Mouse (Mus musculus) neural tube, embryonic 14.5 days (tissue): ENCODE results near the gene Slc48a1. TPM values are rescaled to one million over a fixed set of nuclear protein-coding genes. Genes with fewer than 3 reads are reported as not detected.

Source experiments
- ATAC-seq: fragments of 200-750 bp; cut with Nextera tagmentation; 2 replicates; pipeline ENCODE4 v1.8.0; 2017; ENCODE audit warnings: low read depth, mild to moderate bottlenecking, moderate TSS enrichment, moderate library complexity
- H3K27ac ChIP-seq: fragments of 300-500 bp; sonication (generic); 2 replicates; pipeline ENCODE4 v1.5.1; 2014; ENCODE audit warnings: low read depth, mild to moderate bottlenecking, control low read depth, low read length, moderate library complexity, mixed read lengths
- H3K27me3 ChIP-seq: fragments of 300-500 bp; sonication (generic); 2 replicates; pipeline ENCODE4 v1.6.1; 2014; ENCODE audit warnings: low read length; ENCODE audit not compliant: control insufficient read depth, insufficient read depth
- H3K36me3 ChIP-seq: fragments of 300-500 bp; sonication (generic); 2 replicates; pipeline ENCODE4 v1.6.1; 2014; ENCODE audit warnings: low read length, mixed read lengths; ENCODE audit not compliant: control insufficient read depth, insufficient read depth
- H3K4me1 ChIP-seq: fragments of 300-500 bp; sonication (generic); 2 replicates; pipeline ENCODE4 v1.6.1; 2014; ENCODE audit warnings: low read length; ENCODE audit not compliant: control insufficient read depth, insufficient read depth
- H3K4me2 ChIP-seq: fragments of 300-500 bp; sonication (generic); 2 replicates; pipeline ENCODE4 v1.6.1; 2014; ENCODE audit warnings: mild to moderate bottlenecking, low read depth, low read length, control low read depth
- H3K4me3 ChIP-seq: fragments of 300-500 bp; sonication (generic); 2 replicates; pipeline ENCODE4 v1.5.1; 2014; ENCODE audit warnings: low read depth, low read length, control low read depth, mixed read lengths
- H3K9ac ChIP-seq: fragments of 300-500 bp; sonication (generic); replicated peaks from 2 replicates; pipeline ENCODE4 v1.6.1; 2014; ENCODE audit warnings: low read depth, mild to moderate bottlenecking, control low read depth, low read length, mixed read lengths
- H3K9me3 ChIP-seq: fragments of 300-500 bp; sonication (generic); 2 replicates; pipeline ENCODE4 v1.6.1; 2016; ENCODE audit warnings: low read length; ENCODE audit not compliant: control insufficient read depth
- WGBS: fragments of 180-500 bp; shearing (Covaris S2); extraction: QIAGEN DNeasy Blood & Tissue Kit; methylation state at CpG from one replicate; pipeline ENCODE4 v1.1.7; 2014; 5-methylcytosine and 5-hydroxymethylcytosine counted together
- polyA plus RNA-seq: library from polyadenylated mRNA; unstranded; fragments of >200 nt; fragmentation: Nextera tagmentation; extraction: Ambion mirVana; gene quantifications from 2 replicates; pipeline ENCODE4 v1.2.1, GENCODE M21; 2014

Gene Slc48a1
- polyA plus RNA-seq, 1 experiment from 2014 or later = 104 TPM

DNA sequence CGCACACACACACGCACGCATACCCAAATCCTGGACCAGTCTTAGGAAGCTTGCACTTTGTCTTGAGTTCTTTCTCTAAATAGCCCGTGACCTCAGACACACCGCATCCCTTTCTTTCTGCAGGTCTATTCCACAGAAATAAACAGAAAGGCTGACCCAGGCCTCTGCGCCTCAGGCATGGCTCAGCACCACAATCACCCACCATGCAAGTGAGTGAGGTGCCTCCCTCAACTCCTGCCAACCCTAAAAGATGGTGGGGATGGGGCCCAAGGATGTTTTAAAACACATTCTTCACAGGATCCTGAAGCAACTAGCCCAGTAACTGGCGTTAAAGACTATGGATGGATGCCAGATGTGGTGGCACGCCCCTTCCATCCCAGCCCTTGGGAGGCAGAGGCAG lies 49.1 kb downstream of the Slc48a1 start:
- WGBS = 84% methylated on average over 8 of the region's 8 CpGs
- no peak for ATAC-seq
- H3K9ac ChIP-seq = no peak overlapping the region

DNA sequence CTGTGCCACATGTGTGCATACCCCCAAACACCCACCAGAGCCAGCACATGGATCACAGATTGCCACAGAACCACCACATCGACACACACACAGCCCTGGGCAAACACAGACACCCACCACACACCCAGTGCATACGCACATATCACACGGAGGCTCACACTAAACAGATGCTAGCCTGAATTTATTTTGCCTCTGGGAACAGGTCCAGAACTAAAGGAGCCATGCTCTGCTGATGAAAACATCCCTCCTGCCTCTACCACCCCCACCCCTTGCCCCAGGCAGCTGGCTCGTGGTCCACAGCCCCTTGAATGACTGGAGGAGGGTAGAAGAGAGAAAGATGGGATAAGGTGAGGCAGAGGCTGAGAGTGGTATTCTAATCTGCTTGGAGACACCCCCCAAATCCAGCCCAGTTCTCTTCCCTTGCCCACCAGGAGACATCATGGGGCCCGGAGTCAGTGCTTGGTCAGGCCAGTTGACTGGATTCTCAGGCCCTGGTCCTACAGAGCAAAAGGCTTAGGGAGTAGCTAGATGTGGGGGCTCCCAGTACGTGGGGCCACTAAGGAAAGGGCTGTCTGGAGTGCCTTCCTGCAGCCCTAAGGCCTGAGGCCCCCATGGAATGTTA lies 50.0 kb downstream of the Slc48a1 start:
- H3K36me3 ChIP-seq = no peaks in the 10 kb centered on the region
- peak overlapping the region; percentile 75 for H3K4me2 ChIP-seq
- H3K27ac ChIP-seq = peak overlapping the region; percentile 66
- ATAC-seq = no peak
- H3K27me3 ChIP-seq = no peaks in the 10 kb centered on the region
- H3K9ac ChIP-seq = peak overlapping the region; percentile 25; the same call in 1 of the 2 replicates
- peaks cover 58% of the 10 kb centered on the region for H3K4me1 ChIP-seq
- WGBS = 31% methylated on average over 6 of the region's 6 CpGs
- H3K9me3 ChIP-seq = no peaks in the 10 kb centered on the region
- no peak overlapping the region; the same call in 1 of the 2 replicates for H3K4me3 ChIP-seq

More for the DNA sequence above, 49.1 kb downstream of the Slc48a1 start:
- Histone ChIP-seq H3K4me1 (peaks cover 66% of the 10 kb centered on the region), H3K4me2 (no peak overlapping the region), H3K27me3 (no peaks in the 10 kb centered on the region), H3K36me3 (no peaks in the 10 kb centered on the region), H3K27ac (no peak overlapping the region), H3K4me3 (no peak overlapping the region), H3K9me3 (no peaks in the 10 kb centered on the region)

DNA sequence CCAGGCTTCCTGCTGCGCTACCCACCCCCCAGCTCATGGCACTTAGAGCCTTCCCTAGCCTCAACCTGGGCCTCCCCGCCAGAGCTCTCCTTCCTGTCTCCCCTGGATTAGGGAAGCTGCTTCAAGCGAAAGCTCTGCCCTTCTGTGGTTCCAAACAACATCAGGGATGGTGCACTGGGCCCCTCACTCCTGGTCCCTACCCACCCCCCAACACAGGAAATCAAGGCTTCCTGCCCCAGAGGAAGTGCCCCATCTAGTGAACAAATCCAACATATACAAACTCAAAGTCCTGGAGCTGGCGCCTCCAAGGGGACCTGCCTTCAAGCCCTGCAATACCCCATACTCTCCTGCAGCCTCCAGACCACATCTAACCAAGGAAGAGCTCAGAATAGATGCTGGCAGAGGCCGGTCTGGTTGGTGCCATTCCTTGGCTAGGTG lies 50.6 kb downstream of the Slc48a1 start:
- Histone ChIP-seq H3K4me3 (no peak overlapping the region; the same call in 1 of the 2 replicates), H3K27ac (peak overlapping the region; percentile 66), H3K4me1 (peaks cover 53% of the 10 kb centered on the region), H3K9me3 (no peaks in the 10 kb centered on the region), H3K9ac (no peak overlapping the region), H3K27me3 (no peaks in the 10 kb centered on the region), H3K4me2 (peak overlapping the region; percentile 75; the same call in 1 of the 2 replicates), H3K36me3 (no peaks in the 10 kb centered on the region)
- WGBS = 65% methylated on average over 5 of the region's 5 CpGs
- ATAC-seq = no peak

DNA sequence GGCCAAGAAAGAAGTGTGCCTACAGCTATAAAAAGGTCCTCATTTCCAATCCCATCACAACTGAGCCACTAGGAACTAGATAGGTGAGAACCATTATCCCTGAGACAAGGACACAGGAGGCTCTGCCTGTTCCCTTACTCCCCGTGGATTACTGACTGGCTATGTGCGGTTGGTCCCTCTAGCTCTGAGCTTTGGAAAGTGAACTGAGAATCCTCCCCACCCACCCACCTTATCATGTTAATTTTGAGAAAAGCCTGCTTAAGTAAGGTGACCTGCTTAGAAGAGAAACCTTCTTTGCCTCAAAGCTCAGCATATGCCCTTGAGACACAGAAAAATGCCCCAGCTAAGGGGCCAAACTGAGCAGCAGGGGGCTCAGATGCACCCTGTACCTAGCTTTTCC lies 51.1 kb downstream of the Slc48a1 start:
- peaks cover 48% of the 10 kb centered on the region for H3K4me1 ChIP-seq
- no peaks in the 10 kb centered on the region for H3K9me3 ChIP-seq
- 42% methylated on average over 2 of the region's 2 CpGs for WGBS
- H3K27me3 ChIP-seq = no peaks in the 10 kb centered on the region
- peak overlapping the region; percentile 75 for H3K4me2 ChIP-seq
- 0 out of 2 replicates have a peak overlapping the region, but pooled peaks have one; percentile 86 for H3K4me3 ChIP-seq
- ATAC-seq = no peak
- H3K27ac ChIP-seq = no peak overlapping the region
- H3K36me3 ChIP-seq = no peaks in the 10 kb centered on the region
- H3K9ac ChIP-seq = no peak overlapping the region

DNA sequence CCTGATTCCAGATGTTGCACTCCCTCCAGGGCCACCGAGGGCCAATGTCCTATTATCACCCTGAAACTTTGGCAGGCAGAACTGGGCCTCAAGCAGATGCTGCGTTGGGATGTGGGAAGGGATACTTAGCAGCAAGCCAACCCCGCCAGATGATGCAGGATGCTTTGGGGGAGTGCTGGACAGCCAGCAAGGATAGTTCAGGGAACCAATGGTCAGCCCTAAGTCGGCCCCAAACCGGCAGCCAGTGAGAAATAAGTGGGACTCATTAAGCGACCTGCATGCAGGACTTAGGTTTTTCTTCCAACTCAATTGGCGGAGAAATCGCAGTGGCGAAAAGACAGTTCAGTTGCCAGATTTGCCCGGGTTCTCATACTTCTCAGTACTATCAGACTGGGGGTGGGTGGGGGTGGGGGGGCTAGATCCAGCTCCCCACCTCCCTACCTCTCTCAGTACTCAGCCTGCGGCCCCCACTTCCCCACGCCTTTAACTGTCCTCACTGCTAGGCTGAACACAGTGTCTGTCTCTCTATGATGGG lies 52.0 kb downstream of the Slc48a1 start:
- ATAC-seq = no peak
- Histone ChIP-seq H3K9ac (peak overlapping the region; percentile 99), H3K4me2 (peak overlapping the region; percentile 75), H3K4me1 (peaks cover 41% of the 10 kb centered on the region), H3K27me3 (no peaks in the 10 kb centered on the region), H3K36me3 (no peaks in the 10 kb centered on the region), H3K27ac (peak overlapping the region; percentile 96), H3K4me3 (peak overlapping the region; percentile 86), H3K9me3 (no peaks in the 10 kb centered on the region)
- WGBS = 19% methylated on average over 12 of the region's 12 CpGs

DNA sequence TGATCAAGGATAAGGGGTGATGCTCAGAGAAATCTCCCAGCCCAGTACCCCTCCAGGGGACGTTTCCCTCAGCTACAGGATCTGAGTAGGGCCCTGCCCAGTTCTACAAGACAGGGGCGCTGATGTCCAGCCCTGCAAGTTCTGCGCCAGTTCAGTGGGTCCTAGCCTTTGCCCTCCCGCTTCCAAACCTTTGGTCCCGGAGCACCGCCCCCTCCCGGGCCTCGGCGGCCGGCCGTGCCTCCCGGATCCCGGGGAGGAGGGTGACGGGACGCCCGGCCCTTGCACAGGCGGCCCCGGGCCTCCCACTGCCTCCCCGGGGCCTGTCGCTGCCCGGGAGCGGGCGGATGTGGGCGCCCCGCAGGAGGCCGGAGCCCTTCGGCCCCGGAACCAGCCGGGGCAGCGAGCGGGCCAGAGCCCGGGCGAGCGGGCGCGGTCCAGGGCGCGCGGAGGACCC lies 52.5 kb downstream of the Slc48a1 start:
- Histone ChIP-seq H3K4me3 (peak overlapping the region; percentile 86), H3K4me1 (peaks cover 36% of the 10 kb centered on the region), H3K27me3 (no peaks in the 10 kb centered on the region), H3K9ac (peak overlapping the region; percentile 99), H3K9me3 (no peaks in the 10 kb centered on the region), H3K36me3 (no peaks in the 10 kb centered on the region), H3K27ac (peak overlapping the region; percentile 96), H3K4me2 (peak overlapping the region; percentile 75)
- ATAC-seq = peak; percentile 47
- under 1% methylated on average over 39 of the region's 39 CpGs for WGBS

DNA sequence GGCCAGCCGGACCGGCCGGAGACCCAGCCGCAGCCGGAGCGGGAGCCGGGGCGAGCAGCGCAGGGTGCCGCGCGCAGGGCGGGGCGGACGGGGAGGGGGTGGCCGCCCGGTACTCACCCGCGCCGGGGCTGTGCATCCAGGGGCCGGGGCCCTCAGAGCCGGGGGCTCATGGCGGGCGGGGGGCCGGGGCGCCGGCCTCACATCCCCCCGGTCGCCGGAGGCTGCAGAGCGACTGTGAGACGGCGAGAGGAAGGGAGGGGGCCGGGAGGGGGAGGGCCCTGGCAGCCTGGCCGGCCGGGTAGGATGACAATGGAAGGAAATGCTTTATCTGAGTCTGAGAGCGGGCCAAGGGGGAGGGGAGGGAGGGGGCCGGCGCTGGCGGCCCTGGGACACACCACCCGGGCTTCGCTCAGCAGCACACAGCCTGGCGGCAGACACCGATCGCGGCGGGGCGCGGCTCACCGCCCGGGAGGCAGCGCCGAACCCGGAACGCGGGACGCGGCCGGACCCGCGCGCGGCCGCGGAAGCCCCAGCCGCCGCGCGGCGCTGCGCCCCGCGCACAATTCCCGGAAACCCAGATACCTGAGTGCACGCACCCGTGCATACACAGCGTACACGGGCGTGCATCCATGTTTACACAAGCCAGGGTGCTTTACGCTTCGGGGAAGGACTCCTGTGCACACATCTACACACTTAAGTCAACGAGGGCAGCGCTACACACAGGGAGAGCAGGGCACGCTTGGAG lies 53.1 kb downstream of the Slc48a1 start:
- Histone ChIP-seq H3K4me2 (peak overlapping the region; percentile 75), H3K9me3 (no peaks in the 10 kb centered on the region), H3K4me1 (peaks cover 31% of the 10 kb centered on the region), H3K27ac (peak overlapping the region; percentile 96), H3K36me3 (no peaks in the 10 kb centered on the region), H3K27me3 (no peaks in the 10 kb centered on the region), H3K4me3 (peak overlapping the region; percentile 86), H3K9ac (peak overlapping the region; percentile 99)
- WGBS = under 1% methylated on average over 72 of the region's 84 CpGs
- peak; percentile 88 for ATAC-seq

DNA sequence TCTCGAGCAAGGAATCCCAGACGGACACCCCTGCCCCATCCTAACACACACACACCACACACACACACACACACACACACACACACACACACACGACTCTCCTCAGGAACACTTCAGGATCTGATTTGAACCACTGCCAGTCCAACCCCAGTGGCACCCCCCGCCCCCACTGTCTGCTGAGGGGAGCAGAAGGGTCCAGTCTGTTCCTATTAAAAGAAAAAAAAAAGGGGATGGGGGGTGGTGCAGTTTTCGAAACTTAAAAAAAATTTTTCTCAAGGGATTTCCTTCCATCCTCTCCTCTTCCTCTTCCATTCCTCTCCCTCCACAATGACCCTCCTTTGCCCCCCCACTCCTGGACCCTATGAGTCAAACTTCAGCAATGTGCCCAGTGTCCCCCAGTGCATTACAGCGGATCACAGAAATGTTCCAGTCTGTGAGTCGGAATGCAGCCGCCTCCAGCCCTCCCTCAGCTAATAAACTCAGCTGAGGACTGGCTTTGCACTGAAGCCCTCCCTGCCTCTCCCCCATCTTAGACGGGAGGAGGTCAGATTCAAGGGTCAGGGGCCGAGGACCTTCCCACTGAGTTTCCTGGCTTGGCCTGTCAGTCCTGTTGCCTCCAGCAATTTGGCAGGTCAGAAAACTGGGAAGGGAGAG lies 53.8 kb downstream of the Slc48a1 start:
- 6% methylated on average over 10 of the region's 10 CpGs for WGBS
- no peaks in the 10 kb centered on the region for H3K27me3 ChIP-seq
- no peaks in the 10 kb centered on the region for H3K36me3 ChIP-seq
- H3K4me1 ChIP-seq = peaks cover 31% of the 10 kb centered on the region
- peak overlapping the region; percentile 99 for H3K9ac ChIP-seq
- H3K4me3 ChIP-seq = peak overlapping the region; percentile 86
- no peak; the same call in 1 of the 2 replicates for ATAC-seq
- no peaks in the 10 kb centered on the region for H3K9me3 ChIP-seq
- H3K4me2 ChIP-seq = peak overlapping the region; percentile 75
- H3K27ac ChIP-seq = peak overlapping the region; percentile 96
